Mouse (Mus musculus) frontal cortex, postnatal 25 days (tissue): Measurements from ENCODE around the gene Mctp1.

Experiments used
- DNase-seq, 2 experiments: peaks; one replicate each; pipeline ENCODE4 v3.0.0; 2022; ENCODE audit warnings: low spot score in 2 of 2

The Mctp1 gene

DNA sequence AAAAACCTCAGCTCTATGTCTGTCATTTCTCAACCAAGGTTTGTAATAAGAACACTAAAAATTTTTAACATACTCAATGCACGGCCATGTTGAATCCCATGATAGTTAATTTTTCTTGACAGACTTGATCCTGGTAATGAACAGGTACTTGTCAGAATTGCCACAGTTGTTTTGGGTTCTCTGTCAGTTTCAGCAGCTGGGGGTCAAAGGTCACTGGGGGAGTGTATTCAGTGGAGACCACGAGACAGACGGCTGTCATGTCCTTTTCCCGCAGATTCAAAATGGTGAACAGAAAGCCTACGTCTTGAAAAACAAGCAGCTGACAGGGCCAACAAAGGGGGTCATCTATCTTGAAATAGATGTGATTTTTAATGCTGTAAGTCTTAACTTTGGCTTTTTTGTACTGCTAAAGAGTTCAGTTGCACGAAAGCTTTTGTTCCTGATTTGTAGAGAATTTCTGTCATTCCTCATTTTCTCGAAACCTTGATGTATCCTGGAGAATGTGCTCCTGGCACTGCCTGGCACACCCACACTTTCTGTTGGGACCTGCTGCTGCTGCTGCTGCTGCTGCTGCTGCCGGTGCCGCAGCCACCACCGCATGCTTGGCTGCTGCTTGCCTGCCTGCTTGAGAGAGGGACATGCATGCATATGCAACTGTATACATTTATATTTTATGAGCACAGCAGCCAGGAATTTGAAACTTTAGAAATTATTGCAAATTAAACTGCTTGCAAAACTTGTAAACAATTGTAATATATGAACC, 440.8 kb downstream of the Mctp1 start:
- no peak for DNase-seq

DNA sequence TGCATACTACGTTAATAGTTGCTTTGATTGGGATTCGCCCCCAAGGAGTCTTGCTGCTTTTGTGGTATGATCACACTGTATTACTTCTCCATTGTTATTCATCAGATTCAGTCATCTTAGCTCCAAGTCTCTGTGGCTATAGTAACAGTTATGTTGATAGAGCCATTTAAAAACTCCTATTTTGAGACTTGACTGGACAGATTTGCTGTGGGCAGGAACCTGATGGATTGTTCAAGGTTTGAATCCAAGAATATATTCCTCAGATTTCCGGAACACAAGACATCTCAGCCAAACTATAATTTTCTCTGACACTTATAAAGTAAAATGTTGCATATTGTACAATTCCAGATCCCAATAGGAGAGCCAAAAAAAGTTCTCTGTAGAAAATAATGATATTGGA, 443.4 kb downstream of the Mctp1 start:
- no peak for DNase-seq

DNA sequence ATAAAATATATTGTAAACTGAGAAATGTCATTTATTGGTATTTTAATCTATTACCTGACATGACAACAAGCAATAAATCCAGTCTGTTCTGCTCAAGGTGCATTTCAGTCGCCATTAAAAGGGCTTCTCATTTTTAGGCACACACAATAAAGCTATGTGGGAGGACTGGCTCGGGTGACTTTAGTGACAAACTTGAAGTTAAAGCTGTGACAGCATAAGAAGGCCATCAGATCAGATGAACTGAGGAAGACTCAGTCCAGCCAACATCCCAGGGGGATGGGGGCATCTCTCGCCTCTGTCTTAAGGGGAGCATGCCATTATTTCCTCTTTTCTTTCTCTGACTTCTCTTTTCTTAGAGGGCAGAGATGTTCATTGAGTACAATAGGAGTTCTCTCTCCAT, 453.7 kb downstream of the Mctp1 start:
- DNase-seq = no peak

DNA sequence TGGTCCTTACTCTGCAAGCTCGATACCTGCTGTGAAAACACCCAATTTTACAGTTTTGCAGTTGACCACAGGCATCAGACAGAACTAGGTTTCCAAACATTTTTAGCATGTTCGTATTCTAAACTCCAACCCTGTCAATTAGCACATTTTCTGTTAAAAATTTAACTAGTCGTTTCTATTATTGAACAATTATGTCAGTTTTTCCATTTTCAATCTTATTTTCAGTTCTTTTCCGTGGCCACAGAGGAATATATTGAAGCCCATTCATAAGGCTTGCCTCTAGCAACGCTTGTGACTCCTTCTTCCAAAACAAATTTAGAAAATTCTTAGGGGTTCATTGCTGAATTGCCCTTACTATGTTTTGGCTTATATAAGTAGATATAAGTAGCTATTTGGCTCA, 456.4 kb downstream of the Mctp1 start:
- DNase-seq = no peak

DNA sequence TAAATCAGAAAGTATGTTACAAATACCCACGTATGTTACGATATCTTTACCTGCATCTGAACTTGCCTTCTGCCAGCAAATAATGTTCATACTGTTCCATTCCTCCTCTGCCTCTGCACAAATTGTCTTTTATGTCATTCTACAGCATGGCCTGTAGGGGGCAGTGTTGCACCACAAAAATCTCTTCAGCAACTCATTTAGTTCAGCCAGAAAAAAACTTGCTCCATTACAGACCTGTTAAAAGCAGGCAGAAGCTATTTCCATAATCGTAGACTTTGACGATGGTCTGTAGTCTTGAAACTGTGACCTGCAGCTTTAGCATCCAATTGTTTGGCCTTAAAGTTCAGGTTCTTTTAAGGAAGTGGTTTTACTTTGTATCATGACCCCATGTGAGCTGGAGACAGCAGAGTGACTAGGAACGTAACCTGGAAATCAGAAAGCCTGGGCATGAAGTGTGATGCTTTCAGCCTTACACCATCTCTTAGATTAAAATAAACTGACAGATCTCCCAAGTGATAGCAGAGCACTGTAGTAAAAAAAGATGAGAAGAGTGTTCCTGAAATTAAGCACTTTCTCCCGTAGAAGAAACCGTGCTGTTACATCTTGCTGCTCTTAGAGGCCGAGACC, 460.4 kb downstream of the Mctp1 start:
- peak in 1 of 2 experiments; percentile 47 for DNase-seq

DNA sequence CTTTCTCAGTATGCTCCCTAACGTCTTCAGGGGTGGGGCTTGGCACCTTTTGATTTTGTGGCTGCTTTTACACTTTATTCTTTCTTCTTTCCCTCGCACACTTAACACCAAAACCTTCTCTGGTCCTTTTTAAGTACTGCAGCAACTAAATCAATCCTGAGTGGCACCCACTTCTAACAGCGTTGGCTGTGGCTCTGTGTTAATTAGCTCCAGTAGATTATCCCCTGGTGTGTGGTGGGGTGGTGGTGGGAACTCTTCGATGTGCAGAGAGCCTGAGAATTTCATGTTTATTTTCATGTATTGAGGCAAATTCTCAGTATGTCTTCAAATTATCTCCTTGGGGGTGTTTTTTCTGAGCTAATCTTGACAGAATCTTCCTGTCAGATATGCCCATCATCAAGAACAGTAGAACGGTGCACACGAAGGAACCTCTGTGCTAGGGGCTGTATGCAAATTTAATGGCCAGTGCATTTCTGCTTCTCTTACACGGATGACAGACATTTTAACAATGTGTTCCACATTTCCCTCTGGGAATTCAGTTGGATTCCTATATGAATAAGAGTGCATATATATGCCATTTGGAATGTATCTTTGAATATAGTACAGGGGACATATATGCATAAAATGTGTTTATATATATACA, 466.2 kb downstream of the Mctp1 start:
- DNase-seq = no peak

DNA sequence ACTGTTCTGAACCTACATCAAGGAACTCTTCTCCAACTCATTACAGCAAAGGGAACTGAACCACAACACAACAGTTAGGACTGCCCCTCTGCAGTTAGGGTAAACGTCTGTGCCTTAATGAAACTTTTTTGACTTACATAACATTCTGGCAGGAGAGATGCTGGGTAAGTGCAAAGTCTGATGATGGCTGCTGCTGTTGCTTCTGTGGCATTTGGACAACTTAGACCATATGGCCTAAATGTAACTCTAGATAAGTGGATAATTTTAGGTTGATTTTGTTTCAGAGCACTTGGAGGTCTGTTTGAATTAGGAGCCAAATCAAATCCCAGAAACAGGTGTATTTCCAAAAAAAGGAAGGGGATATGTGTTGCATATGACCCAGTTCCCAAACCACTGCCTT, 470.0 kb downstream of the Mctp1 start:
- no peak for DNase-seq

DNA sequence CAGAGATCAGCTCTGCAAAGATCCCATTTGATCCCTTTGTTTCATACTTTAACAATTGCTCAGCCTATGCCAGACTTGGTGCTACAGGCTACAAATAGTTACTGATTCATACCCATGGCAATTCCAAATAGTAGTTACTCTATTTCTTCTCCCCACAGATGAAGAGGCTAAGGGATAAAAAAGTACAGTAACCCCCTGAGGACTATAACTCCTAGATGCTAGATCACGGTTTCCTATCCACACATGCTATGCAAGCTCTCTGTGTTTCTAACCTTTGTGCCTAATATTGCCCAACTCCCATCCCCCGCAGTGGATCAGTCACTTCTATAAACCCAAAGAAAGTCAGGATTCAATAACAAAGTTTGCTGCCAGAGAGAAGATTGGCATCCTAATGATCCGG, 470.7 kb downstream of the Mctp1 start:
- no peak for DNase-seq

DNA sequence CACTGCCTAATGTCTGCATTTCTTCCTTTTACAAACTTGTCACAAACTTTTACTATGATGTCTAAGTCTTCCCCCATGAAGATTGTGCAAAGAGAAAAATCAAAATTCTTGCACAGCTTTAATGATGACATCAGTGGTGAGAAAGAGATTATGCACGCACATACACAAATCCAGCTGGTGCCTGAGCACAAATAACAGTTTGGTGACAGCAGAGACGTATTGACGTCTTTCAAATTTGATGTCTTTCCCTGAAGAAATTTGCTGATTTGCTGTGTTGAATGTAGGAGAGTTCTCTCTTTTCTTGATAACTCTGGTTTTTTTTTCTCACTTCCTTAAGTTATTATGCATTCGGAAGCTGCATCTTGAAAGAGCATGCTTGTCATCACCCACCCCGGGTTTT, 472.7 kb downstream of the Mctp1 start:
- DNase-seq = no peak

DNA sequence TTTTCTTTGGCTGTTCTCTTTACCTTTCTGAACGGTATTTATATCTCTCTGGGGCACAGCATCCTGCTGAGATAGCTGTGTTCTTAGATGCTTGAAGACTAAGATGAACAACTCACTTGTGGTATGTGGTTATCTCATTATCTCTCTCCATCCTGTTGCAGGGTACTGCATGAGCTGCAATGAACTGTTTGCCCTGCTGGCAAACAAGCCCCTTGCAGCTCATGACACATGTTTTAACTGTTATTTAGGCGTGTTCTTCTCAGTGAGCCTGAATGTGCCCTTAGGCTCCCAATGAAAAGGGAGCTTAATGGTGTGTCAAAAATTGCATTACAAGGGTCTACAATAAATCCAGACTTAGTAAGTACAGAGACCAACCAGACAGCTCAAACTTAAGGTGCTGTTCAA, 473.7 kb downstream of the Mctp1 start:
- no peak for DNase-seq

DNA sequence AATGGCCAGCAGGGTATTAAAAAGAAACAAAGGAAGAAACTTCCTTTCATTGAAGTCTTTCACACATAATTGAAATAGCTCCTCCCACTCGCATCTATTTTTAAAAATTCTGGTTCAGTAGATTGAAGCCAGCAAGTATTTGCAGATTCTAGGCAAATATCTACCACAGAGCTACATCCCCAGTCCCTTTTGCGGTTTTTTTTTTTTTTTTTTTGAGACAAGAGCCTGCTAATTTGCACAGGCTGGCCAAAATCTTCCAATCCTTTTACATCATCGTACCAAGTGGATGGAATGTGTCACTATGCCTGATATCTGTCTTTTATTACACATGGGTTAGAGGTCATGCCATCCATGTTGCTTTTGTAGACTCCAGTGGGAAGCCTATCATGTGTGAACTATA, 486.0 kb downstream of the Mctp1 start:
- DNase-seq = no peak

DNA sequence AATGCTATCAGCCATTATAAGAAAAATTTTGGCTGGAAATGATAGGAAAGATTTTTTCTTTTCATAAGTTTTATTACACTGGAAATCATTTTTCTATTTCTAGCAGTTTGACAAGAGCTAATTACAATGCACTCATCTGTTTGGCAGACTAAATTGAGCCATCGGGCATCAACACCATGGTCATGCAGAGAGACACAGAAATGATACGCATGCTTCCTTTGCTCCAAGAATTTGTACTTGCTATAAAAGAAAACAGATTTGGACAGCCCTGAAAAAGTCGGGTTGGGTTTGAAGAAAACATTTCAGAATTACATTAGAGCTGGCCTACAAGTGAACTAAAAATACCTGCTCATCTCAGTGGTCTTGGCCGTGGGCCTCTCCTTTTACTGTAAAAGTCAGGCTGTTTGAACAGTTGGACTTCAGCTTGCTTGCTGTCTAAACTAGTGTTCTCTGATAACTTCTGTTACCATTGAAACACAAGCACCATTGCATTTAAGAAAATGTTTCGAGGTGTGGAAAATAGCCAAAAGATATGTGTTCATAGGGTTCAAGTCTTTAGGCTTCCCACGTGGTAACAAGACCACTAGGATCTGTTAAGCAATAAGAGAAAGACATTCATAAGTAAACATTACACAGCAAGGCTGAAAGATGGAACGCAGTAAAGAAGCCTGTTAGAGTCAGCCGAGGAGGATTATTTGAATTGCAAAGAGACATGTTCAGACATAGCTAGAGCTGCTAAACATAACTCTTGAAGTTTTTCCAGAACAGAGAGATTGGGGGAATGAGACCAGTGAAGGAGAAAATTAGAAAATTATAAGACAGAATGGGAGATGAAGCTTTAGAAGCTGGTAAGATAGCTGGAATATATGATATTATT, 493.8 kb downstream of the Mctp1 start:
- DNase-seq = no peak

DNA sequence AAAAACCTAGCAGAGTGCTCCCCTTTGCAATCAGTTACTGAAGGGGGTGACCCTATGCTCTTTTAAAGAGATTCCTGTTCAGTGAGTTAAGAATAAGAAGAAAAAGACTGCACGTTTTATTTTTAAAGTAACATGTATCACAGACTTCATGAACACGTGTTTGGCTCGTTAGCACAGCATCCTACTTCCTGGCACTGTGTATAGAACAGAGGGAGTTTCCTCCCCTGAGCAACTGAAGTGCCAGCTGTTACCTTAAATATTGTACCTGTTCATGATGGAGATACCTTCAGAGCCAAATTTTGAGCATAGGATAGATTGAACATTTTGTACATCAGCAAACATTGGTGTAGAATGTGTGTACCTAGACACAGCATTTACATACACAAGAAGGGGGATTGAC, 494.7 kb downstream of the Mctp1 start:
- DNase-seq = no peak

DNA sequence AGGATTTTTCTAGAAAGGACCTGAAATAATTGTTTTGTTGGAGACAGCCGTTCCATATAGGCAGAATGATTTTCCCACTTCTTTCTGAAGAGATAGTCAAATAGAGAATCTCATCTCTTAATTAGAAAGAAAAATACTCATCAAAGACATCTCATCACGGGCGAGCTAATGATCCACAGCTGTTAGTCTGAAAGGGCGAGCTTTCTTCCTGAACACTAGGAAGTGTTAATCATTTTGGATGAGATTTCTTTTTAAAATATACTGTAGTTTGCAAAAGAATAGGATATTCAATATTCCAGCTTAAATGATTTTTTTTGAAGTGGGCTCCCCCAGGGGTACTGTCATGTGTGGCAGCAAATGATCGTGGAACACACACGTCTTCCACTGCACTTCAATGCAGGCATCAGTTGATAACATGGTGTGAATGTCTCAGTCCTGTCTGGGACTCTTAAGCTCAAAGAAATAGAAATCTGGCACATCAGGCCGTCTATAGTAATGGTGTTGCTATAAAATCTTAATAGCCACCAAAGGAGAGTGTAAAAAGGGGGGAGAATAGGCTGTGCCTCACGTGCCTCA, 500.3 kb downstream of the Mctp1 start:
- DNase-seq = no peak

DNA sequence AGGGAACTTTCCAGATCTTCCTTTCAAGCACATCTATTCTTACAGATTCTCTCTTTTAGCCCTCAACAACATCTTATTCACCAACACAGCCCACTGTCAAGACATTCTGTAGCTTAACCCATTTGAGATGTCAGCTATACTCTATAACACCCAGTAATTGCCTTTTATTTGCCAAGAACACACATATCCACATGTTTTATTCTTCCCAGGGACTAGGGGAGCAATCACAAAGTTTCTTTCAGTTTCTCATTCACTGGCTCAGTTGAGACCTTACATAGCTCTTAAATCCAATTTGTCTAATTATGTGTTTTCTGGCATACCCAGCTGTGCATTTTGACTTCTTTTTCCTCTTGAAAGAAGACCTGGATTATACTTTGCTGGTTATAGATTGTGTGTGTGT, 508.7 kb downstream of the Mctp1 start:
- no peak for DNase-seq

DNA sequence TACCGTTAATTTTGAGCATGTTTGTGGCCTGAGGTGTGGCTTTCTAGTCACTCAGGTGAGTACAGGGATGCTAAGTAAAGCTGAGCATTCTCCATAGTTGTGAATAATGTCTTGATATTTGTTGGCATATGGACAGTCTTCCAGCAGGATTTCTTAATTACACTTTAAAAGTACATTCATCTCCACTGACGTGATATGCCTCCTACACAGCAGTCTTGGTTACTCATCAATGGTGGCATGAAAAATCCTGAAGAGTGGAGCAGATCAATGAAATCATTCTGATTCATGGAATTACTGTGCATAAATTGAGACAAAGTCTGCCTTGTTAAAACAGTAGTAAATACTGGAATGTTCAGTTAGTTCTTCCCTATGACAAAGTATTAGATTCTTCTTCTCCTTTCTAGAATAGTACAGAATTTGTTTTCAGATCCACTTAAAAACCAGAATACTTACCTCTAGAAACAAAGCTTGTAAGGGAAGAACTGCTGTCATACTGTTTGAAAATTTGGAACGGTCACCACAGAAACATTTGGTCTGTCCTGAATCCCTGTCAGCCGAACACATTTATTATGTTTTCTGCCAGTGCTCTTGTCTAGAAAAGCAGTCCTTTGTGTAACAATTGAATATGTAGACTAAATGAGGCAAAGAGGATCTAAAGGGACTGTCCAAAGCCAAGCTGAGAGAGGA, 511.6 kb downstream of the Mctp1 start:
- no peak for DNase-seq

DNA sequence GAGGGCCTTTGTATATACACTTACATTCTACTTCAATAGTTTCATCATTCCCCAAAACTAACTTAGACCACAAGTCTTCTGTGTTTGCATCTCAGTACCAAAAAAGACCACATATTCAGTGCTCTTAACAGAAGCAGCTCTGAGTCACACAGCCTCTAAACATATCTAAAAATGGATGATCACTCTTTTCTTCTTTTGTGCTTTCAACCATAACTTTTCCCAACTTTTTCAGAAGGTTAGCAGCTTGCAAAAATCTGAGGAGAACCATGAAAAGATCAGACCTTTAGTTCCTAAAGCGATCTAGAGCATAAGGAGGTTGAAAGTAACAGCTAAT, 512.1 kb downstream of the Mctp1 start:
- DNase-seq = no peak

DNA sequence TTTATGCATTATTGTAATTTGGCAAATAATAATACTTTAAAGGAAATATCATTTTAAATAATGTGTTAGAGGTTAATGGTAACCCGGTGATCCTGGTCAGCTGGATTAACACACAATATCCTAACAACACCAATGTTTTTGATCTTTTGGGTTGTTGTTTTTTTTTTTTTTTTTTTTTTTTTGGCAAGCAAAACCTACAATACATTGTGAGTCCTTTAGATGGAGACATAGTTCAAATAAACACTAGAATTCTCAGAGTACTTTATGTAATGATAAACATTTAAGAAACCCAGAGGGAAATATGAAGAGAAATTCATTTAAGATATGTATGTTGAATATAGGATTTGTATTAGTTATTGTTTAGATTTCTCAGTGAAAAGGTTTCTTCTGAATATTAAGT, 534.0 kb downstream of the Mctp1 start:
- no peak for DNase-seq

DNA sequence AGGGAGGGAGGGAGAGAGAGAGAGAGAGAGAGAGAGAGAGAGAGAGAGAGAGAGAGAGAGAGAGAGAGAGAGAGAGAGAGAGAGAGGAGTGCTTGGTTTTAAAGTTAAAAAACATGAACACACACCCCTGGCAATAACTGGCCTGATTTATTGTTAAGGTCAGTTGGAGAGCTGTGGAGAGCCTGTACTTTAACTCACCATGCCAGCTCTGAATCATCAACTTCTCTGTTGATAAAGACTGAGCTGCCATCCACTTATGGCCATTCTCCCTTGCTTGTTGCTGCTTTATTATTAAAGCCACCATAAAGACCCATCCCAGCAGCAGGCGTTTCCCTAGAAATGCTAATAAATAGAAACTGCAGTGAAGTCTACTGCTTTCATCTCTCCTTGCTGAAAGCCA, 542.5 kb downstream of the Mctp1 start:
- no peak for DNase-seq

DNA sequence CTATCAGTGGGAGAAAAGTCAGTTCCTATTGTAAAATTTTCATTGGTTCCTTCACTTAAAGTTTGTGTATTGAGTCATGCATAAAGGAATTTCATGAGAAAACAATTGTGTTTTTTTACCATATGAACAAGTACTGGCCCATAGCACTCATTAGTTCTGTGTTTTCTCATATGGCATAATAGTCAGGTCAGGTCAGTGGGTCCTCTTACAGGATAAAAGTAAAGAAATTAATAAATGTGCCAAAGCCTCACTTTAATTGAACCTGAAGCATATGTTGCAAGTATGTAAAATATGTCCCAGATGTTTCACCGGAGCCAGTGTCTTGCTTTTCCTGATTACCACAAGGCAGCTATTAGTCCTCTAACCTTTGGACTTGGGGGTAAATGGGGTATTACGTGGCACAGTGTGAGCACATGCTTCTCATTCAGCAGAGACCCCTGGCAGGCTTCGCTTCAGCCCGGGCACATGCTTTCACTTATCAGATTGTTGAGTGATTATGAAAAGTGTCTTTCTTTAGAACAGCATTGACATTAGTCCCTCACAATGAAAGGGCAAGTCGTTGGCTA, 543.6 kb downstream of the Mctp1 start:
- no peak for DNase-seq

DNA sequence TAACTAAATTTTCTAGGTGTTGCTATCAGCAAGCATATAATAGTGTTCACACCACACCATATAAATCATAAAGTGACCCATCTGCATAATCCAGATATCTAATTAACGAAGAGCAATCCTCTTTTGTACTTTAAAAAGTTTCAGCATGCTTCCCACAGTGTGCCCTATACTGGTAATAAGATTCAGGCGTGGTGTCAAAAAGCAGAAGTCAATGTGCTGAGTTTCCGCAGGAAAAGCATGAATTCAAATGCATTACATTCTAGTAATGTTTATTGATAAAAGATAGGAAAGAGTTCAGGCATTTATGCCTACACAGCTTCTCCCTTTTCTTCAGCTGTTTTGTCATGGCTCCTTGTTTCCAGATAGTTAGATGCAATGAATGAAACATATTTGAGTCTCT, 544.8 kb downstream of the Mctp1 start:
- no peak for DNase-seq
